ENCODE assay signal across 10 mouse cellular contexts in genomic region chr4:131115247-131115646, GRCm38 (mm10).
DNase-seq lines count a peak whose midpoint lies in the region; ATAC-seq and TF ChIP-seq lines count a peak whose summit lies in the region.
"Had no signal": no experiment of that assay in that cellular context is flagged by ENCODE, and none has a peak within 500 bp of the region (broad histone marks: within the 10 kb centered on the region; RNA-seq: fewer than 3 reads in every experiment).

No protein-coding gene starts in this region.

- no peak overlapping the region for H3K27ac ChIP-seq in kidney, adult 2 months (ENCODE audit: insufficient read depth, low read depth, low read length)
- no peak overlapping the region for H3K27ac ChIP-seq in kidney, embryonic 14.5 days (ENCODE audit: low read depth, low read length)
- H3K27ac ChIP-seq: embryonic facial prominence, embryonic 12.5 days; limb, embryonic 12.5 days had no signal

- no peak for ATAC-seq in kidney, embryonic 14.5 days (ENCODE audit: low FRiP score, low TSS enrichment)

- no peaks in the 10 kb centered on the region for H3K4me1 ChIP-seq in kidney, adult 2 months (ENCODE audit: control insufficient read depth, insufficient read depth, low read length)
- H3K4me1 ChIP-seq in kidney, embryonic 14.5 days (ENCODE audit: control insufficient read depth, insufficient read depth, low read length), result no peaks in the 10 kb centered on the region
- H3K4me1 ChIP-seq: embryonic facial prominence, embryonic 12.5 days; limb, embryonic 12.5 days had no signal

- 6% methylated on average over 5 of the region's 5 CpGs for WGBS in kidney, adult 2 months
- 12% methylated on average over 5 of the region's 5 CpGs for WGBS in kidney, embryonic 14.5 days

- H3K9me3 ChIP-seq in kidney, embryonic 14.5 days (ENCODE audit: control insufficient read depth, low read length), result no peaks in the 10 kb centered on the region
- H3K9me3 ChIP-seq: embryonic facial prominence, embryonic 12.5 days; limb, embryonic 12.5 days had no signal

- DNase-seq in kidney, adult 2 months, result peak; percentile 73
- peak; percentile 8 for DNase-seq in MEL-GATA-1-ER (ENCODE audit: extremely low read depth, low read depth)
- DNase-seq in c-Kit-positive CD71-positive TER-119-positive erythroid progenitor cells, embryonic 14.5 days (ENCODE audit: low spot score), result peak; percentile 35
- DNase-seq in kidney, adult 8-10 months, result peak; percentile 28 to 69
- peak; percentile 72 to 77 for DNase-seq in lung, postnatal 4 days
- peak; percentile 37 for DNase-seq in urinary bladder, postnatal 10 days (ENCODE audit: low spot score)
- no peak for DNase-seq in left cerebral cortex, adult 18-20 months (ENCODE audit: low spot score in 2 of 2)

- TF ChIP-seq POLR2A in kidney, adult 2 months (IDR thresholded peaks at IDR 0.05; ENCODE audit: low read depth, low read length), result no peak

- H3K9ac ChIP-seq in kidney, embryonic 14.5 days (ENCODE audit: low read depth, low read length), result no peak overlapping the region
- H3K9ac ChIP-seq: embryonic facial prominence, embryonic 12.5 days; limb, embryonic 12.5 days had no signal

- H3K4me3 ChIP-seq in kidney, adult 2 months (ENCODE audit: insufficient read depth, low read depth, low read length), result no peak overlapping the region
- no peak overlapping the region for H3K4me3 ChIP-seq in kidney, embryonic 14.5 days (ENCODE audit: low read length)
- H3K4me3 ChIP-seq: embryonic facial prominence, embryonic 12.5 days; limb, embryonic 12.5 days had no signal

- H3K27me3 ChIP-seq in kidney, adult 2 months (replicated peaks; ENCODE audit: control insufficient read depth, insufficient read depth, low read length), result no peaks in the 10 kb centered on the region
- H3K27me3 ChIP-seq in kidney, embryonic 14.5 days (ENCODE audit: control insufficient read depth, insufficient read depth, low read length), result no peaks in the 10 kb centered on the region
- H3K27me3 ChIP-seq: embryonic facial prominence, embryonic 12.5 days had no signal

- no peak for TF ChIP-seq CTCF in kidney, adult 2 months (conservative IDR thresholded peaks at IDR 0.05; ENCODE audit: insufficient read depth, insufficient read length, low read depth, low read length)

- H3K36me3 ChIP-seq in kidney, adult 2 months (ENCODE audit: control insufficient read depth, insufficient read depth, low read length), result no peaks in the 10 kb centered on the region
- H3K36me3 ChIP-seq in kidney, embryonic 14.5 days (ENCODE audit: control insufficient read depth, insufficient read depth, low read length), result no peaks in the 10 kb centered on the region
- H3K36me3 ChIP-seq: embryonic facial prominence, embryonic 12.5 days; limb, embryonic 12.5 days had no signal

- no peak overlapping the region for H3K4me2 ChIP-seq in kidney, embryonic 14.5 days (replicated peaks; ENCODE audit: low read depth, low read length)
- H3K4me2 ChIP-seq: embryonic facial prominence, embryonic 12.5 days; limb, embryonic 12.5 days had no signal

Comparison
In these comparisons a context has a peak if more than half of its experiments do, and no peak if none do; other contexts are left out.
1. DNase-seq: peak in kidney, adult 2 months (single experiment), MEL-GATA-1-ER (single experiment), c-Kit-positive CD71-positive TER-119-positive erythroid progenitor cells, embryonic 14.5 days (single experiment), kidney, adult 8-10 months (2 of 2), lung, postnatal 4 days (2 of 2) and urinary bladder, postnatal 10 days (single experiment); none in left cerebral cortex, adult 18-20 months (0 of 2).